Mouse (Mus musculus) testis, adult 2 months (tissue): Measurements from ENCODE around the gene Tmem132b.

Experiments used
- CTCF ChIP-seq: fragments of 200-500 bp; IDR thresholded peaks from 2 replicates; pipeline ENCODE4 v1.5.1; 2012; ENCODE audit warnings: low read depth, mild to moderate bottlenecking, inconsistent platforms, low read length, moderate library complexity; ENCODE audit not compliant: control insufficient read depth, insufficient read depth, insufficient replicate concordance
- POLR2A ChIP-seq: fragments of 200-500 bp; IDR thresholded peaks from 2 replicates; pipeline ENCODE4 v1.6.1; 2012; ENCODE audit warnings: low read depth, mild to moderate bottlenecking, inconsistent platforms, low read length, moderate library complexity; ENCODE audit not compliant: control insufficient read depth

- TF ChIP-seq CTCF (no peak), POLR2A (no peak)
Measured at GRCm38 (mm10) chr5:125676025-125676623, 144.6 kb downstream of the Tmem132b start.
